Mouse (Mus musculus) heart, postnatal 0 days (tissue): ENCODE results near the gene Prss22. TPM values are rescaled to one million over a fixed set of nuclear protein-coding genes. Genes with fewer than 3 reads are reported as not detected.

Experiments used
- ATAC-seq: fragments of 200-750 bp; cut with Nextera tagmentation; 2 replicates; pipeline ENCODE4 v1.8.0; 2017; ENCODE audit warnings: low read depth, moderate number of reproducible peaks, moderate library complexity; ENCODE audit not compliant: insufficient read depth
- DNase-seq: peaks from one replicate; pipeline ENCODE4 v3.0.0-alpha.2; 2016; ENCODE audit warnings: low spot score
- H3K27ac ChIP-seq: fragments of 300-500 bp; sonication (generic); 2 replicates; pipeline ENCODE4 v1.5.1; 2014; ENCODE audit warnings: low read depth, mild to moderate bottlenecking
- H3K27me3 ChIP-seq: fragments of 300-500 bp; sonication (generic); 2 replicates; pipeline ENCODE4 v1.6.1; 2014; ENCODE audit warnings: low read length, mixed read lengths; ENCODE audit not compliant: control insufficient read depth, insufficient read depth
- H3K36me3 ChIP-seq: fragments of 300-500 bp; sonication (generic); replicated peaks from 2 replicates; pipeline ENCODE4 v1.6.1; 2014; ENCODE audit warnings: low read length, mixed read lengths; ENCODE audit not compliant: control insufficient read depth, insufficient read depth
- H3K4me1 ChIP-seq: fragments of 300-500 bp; sonication (generic); 2 replicates; pipeline ENCODE4 v1.6.1; 2014; ENCODE audit warnings: antibody characterized with exemption; ENCODE audit not compliant: control insufficient read depth, insufficient read depth
- H3K4me2 ChIP-seq: fragments of 300-500 bp; sonication (generic); 2 replicates; pipeline ENCODE4 v1.6.1; 2014; ENCODE audit warnings: low read depth, mild to moderate bottlenecking, low read length, moderate library complexity
- H3K4me3 ChIP-seq: fragments of 300-500 bp; sonication (generic); 2 replicates; pipeline ENCODE4 v1.5.1; 2014; ENCODE audit warnings: low read depth, low read length
- H3K9ac ChIP-seq: fragments of 300-500 bp; sonication (generic); replicated peaks from 2 replicates; pipeline ENCODE4 v1.6.1; 2014; ENCODE audit warnings: low read depth, low read length, mixed read lengths
- H3K9me3 ChIP-seq: fragments of 300-500 bp; sonication (generic); replicated peaks from 2 replicates; pipeline ENCODE4 v1.6.1; 2016; ENCODE audit warnings: low read length; ENCODE audit not compliant: control insufficient read depth
- CTCF ChIP-seq: IDR thresholded peaks from 2 replicates; pipeline ENCODE4 v1.5.1; 2016; ENCODE audit warnings: antibody characterized with exemption, control low read depth, low read depth
- EP300 ChIP-seq: IDR thresholded peaks from 2 replicates; pipeline ENCODE4 v1.6.1; 2016; ENCODE audit warnings: antibody characterized with exemption, low read depth
- WGBS: fragments of 180-500 bp; shearing (Covaris S2); extraction: QIAGEN DNeasy Blood & Tissue Kit; methylation state at CpG from one replicate; pipeline ENCODE4 v1.1.7; 2014; 5-methylcytosine and 5-hydroxymethylcytosine counted together
- polyA plus RNA-seq: library from polyadenylated mRNA; unstranded; fragments of >200 nt; fragmentation: Nextera tagmentation; extraction: Ambion mirVana; gene quantifications from 2 replicates; pipeline ENCODE4 v1.2.1, GENCODE M21; 2015
- total RNA-seq: library from RNA; depleted of rRNA; stranded (reverse); fragments of >200 nt; gene quantifications from 2 replicates; pipeline ENCODE4 v1.2.3, GENCODE M21; 2014; ENCODE audit warnings: low replicate concordance

The Prss22 gene
- total and polyA plus RNA-seq, 2 experiments from 2014 or later, result 0.15 TPM; not detected in 1

DNA sequence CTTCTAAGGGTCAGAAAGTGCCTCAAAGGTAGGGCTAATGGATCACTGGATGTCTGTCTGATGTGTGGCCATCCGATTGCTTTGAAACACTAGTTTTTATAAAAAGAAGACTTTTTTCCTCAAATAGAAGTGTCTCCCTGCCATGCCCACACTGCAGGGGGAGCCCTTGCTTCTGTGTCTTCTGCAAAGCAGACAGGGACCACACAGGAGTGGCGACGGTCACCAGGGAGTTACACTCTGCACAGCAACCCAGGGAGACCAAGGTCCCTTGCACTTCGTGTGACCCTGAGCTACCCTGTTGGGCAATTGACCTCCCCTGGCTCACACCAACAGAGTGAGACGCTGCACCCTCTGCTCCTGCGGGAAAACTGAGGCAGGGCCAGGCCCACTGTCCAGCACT lies 39.1 kb upstream of the Prss22 start:
- TF ChIP-seq EP300 (no peak), CTCF (no peak)
- Histone ChIP-seq H3K4me3 (no peak overlapping the region), H3K9ac (no peak overlapping the region), H3K27me3 (no peaks in the 10 kb centered on the region), H3K36me3 (no peaks in the 10 kb centered on the region), H3K27ac (no peak overlapping the region), H3K9me3 (no peaks in the 10 kb centered on the region), H3K4me1 (no peaks in the 10 kb centered on the region), H3K4me2 (no peak overlapping the region)
- DNase-seq (no peak), ATAC-seq (no peak)
- WGBS, result 79% methylated on average over 6 of the region's 6 CpGs

DNA sequence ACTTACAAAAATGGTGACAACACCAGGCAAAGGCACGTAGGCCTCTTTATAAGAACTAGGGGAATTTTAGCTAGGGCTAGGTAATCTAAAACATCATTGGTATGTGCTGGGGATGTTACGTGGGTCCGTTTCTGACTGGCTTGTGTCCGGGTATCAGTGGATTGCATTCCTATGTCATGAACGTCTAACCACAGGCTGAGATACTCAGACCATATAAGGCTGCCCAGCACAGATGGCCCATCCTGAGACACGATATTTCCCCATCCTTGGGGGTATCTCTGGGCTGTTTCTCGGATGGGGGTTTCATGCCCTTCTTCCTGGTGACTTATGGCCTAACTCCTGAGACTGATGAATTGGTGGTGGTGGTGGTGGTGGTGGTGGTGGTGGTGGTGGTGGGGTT lies 37.2 kb upstream of the Prss22 start:
- Histone ChIP-seq H3K4me1 (no peaks in the 10 kb centered on the region), H3K36me3 (no peaks in the 10 kb centered on the region), H3K27me3 (no peaks in the 10 kb centered on the region), H3K9me3 (no peaks in the 10 kb centered on the region), H3K4me3 (no peak overlapping the region), H3K4me2 (no peak overlapping the region), H3K27ac (no peak overlapping the region), H3K9ac (no peak overlapping the region)
- TF ChIP-seq EP300, result no peak
- no peak for TF ChIP-seq CTCF
- 25% methylated on average over 7 of the region's 7 CpGs for WGBS
- no peak for DNase-seq
- peak; percentile 77 for ATAC-seq

DNA sequence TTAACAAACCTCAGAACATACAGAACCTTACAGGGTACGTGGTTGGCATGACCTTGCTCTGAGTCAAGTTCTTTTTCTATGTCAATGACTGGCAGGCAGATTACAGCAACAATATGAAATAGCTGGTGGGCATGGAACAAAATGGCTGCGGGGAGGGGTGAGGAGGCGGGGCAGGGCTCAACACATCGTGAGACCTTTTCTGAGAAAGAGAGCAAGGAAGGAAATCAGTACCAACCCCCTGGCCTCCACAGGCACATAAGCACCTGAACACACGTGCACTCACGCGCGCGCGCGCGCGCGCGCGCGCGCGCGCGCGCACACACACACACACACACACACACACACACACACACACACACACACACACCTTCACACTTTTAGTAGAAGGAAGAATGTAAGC lies 32.7 kb upstream of the Prss22 start:
- H3K4me2 ChIP-seq, result no peak overlapping the region
- no peaks in the 10 kb centered on the region for H3K9me3 ChIP-seq
- TF ChIP-seq EP300, result no peak
- no peak for TF ChIP-seq CTCF
- H3K27ac ChIP-seq, result no peak overlapping the region
- H3K4me3 ChIP-seq, result no peak overlapping the region
- no peaks in the 10 kb centered on the region for H3K36me3 ChIP-seq
- WGBS, result 60% methylated on average over 17 of the region's 22 CpGs
- H3K27me3 ChIP-seq, result no peaks in the 10 kb centered on the region
- no peak overlapping the region for H3K9ac ChIP-seq
- DNase-seq, result no peak
- no peaks in the 10 kb centered on the region for H3K4me1 ChIP-seq
- ATAC-seq, result no peak; the same call in 1 of the 2 replicates

DNA sequence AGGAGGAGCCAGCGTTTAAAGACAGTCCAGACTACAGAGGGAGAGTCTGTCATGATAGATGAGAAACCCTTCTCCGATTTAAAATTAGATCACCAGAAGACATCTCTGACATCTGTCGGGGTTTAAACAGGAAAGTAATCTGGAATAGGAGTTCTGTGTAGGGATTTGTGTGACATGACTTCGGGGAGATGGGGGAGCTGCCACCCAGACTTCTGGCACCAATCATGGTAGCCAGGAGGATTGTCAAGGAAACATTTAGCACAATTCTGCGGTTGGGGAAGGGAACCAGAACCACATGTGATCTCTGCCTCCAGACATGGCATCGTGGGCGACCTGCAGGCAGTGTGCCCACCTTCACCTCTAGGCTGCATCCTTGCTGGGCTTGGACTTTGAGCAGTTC lies 31.6 kb upstream of the Prss22 start:
- Histone ChIP-seq H3K27ac (no peak overlapping the region), H3K36me3 (no peaks in the 10 kb centered on the region), H3K27me3 (no peaks in the 10 kb centered on the region), H3K4me2 (no peak overlapping the region), H3K9me3 (no peaks in the 10 kb centered on the region), H3K4me3 (no peak overlapping the region), H3K4me1 (no peaks in the 10 kb centered on the region), H3K9ac (no peak overlapping the region)
- TF ChIP-seq EP300, result no peak
- ATAC-seq (no peak), DNase-seq (no peak)
- 72% methylated on average over 7 of the region's 7 CpGs for WGBS

DNA sequence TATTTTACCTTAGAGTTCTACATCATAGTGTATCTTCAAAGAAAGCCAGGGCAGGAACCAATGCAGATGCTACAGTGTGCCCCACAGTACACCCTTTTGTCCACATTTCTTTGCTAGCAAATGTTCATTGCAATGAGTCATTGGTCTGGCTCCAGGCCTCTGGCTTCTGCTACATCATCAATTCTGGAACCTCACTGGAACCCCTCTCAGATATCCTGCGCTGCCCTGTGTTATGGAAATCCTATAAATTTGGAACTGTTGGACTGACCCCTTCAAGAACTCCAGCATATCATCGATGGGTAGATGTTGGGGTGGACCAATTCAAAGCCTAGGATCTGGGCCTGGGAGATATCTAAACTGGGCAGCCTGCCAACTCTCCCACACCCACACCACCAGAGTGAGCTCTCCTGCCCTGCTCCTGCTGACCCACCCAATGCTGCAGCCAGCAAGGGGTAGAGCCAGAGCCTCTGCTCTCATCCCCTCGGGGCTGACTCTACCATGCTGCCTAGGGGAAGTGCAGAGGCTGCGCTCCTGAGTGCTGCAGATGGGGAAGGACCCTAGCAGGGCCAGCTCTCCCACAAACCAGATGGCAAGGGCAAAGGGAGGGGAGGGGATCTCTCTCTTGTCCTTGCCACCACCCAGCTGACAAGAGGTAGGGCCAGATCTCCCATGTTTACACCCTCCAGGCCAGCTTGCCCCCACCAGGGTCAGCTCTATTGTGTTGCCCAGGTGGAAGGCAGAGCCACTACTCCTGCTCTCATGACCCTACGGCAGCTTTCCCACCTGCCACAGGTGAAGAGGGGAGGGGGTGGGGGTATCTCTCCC lies 23.7 kb upstream of the Prss22 start:
- Histone ChIP-seq H3K9ac (no peak overlapping the region), H3K27ac (no peak overlapping the region), H3K36me3 (no peaks in the 10 kb centered on the region), H3K4me2 (no peak overlapping the region), H3K4me3 (no peak overlapping the region), H3K27me3 (no peaks in the 10 kb centered on the region), H3K4me1 (peaks cover 6% of the 10 kb centered on the region; the same call in 1 of the 2 replicates), H3K9me3 (no peaks in the 10 kb centered on the region)
- 51% methylated on average over 5 of the region's 5 CpGs for WGBS
- TF ChIP-seq EP300, result no peak
- no peak for TF ChIP-seq CTCF
- ATAC-seq (no peak; the same call in none of the 2 replicates), DNase-seq (no peak)

DNA sequence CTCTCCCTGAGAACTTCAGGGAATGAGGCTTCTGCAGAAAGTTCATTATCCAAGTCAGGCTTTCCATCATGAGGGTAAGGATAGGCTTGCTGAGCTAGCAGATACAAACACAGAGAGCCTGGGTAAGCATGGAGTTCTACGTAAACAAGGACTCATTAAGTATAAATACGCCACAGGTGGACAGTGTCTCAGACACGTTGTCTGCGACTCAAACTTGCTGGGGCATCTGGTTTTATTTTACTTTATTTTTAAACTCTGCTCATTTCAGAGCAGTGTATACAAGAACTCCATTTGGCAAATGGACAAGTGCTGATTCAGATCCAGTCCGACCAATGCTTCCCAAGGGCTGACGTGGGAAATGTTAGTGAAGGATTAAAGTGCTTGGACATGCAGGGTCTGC lies 22.8 kb upstream of the Prss22 start:
- no peak overlapping the region for H3K9ac ChIP-seq
- H3K9me3 ChIP-seq, result no peaks in the 10 kb centered on the region
- no peaks in the 10 kb centered on the region for H3K27me3 ChIP-seq
- no peak overlapping the region for H3K4me2 ChIP-seq
- DNase-seq, result no peak
- no peak for TF ChIP-seq CTCF
- no peak for TF ChIP-seq EP300
- H3K36me3 ChIP-seq, result no peaks in the 10 kb centered on the region
- WGBS, result 62% methylated on average over 6 of the region's 6 CpGs
- peaks cover 6% of the 10 kb centered on the region; the same call in 1 of the 2 replicates for H3K4me1 ChIP-seq
- no peak overlapping the region for H3K4me3 ChIP-seq
- ATAC-seq, result no peak
- H3K27ac ChIP-seq, result no peak overlapping the region
